Mouse (Mus musculus): ENCODE results near the gene AU015836. TPM values are rescaled to one million over a fixed set of nuclear protein-coding genes. Genes with fewer than 3 reads are reported as not detected.
"Not testable (repeated sequence)": the region's sequence is repeated elsewhere in the genome, so short reads cannot be mapped to it uniquely, and the experiment has no call there.

The AU015836 gene
- total RNA-seq (2021): not detected
- long read RNA-seq, experiment 1: 0 reads
- long read RNA-seq, experiment 2: 0 reads

DNA sequence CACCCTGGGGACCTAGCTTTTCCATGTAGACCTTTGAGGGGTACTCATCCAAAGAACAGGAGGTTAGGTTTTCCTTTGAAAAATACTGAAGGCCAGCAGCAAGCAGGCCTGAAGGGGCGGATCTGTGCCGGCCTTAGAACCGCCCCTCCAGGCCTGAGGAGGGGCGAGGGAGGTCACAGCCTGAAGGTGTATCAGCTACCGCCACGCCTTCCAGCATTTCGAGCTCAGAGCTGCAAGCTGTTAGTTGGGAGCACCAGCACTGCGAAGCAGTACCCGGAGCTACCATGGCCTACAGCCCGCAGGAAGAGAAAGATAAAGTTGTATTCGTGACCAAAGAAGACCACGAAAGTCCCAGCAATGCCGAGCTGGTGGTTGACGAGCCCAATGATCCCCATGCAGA, at the start of gene AU015836:
AU015836 (plus strand) TSS at position 216 of the 400 bp plus-strand sequence.
- no peak for DNase-seq

DNA sequence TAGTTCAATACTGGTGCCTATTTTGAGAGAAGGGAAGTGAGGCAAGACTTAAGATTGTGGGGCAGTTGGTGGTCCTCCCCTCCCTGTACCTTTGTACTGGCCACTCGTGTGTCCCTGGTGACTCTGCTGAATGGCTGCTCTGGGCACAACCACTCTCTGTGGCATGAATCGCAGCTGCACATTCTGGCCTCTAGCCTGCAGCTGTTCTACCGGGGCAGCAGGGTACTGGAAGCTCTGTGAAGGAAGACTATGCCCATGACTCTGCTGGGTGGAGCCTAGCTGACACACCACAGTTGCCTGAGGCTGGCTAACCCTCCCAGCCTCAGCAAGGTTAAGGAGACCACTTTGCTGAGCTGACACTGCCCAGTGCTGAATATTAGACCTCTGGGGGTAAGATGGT, 49.4 kb upstream of the AU015836 start:
- no peak for DNase-seq

DNA sequence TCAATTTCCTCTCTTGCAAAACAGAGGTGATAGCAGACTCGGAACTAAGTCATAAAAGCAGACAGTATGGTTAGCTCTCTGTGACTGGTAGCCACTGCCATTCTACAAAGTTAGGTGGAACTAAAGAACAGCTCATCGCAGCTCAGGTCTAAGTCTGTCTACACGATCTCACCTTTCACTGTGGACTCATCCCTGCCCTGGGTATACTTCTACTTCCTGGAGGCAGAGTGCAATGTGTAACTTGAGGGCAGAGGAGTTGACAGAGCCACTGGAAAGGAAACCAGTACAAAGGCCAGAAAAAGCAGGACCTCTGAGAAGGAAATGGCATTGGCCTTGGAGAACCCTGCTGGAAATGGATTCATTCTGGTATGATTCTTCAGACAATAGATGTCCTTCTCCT, 40.1 kb upstream of the AU015836 start:
- no peak for DNase-seq

DNA sequence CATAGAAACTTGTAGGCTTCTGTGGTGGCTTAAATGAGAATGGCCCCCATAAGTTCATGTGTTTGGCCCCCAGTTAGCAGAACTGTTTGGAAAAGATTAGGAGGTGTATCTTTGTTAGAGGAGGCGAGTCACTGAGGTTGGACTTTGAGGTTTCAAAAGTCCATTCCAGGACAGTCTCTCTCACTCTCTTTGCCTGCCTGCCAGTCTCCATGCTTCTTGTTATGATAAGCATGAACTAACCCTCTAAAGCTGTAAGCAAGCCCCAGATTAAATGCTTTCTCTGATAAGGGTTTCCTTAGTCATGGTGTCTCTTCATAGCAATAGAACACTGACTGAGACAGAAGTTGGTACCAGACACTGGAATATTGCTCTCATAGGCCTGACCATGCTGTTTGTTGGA, 39.7 kb upstream of the AU015836 start:
- no peak for DNase-seq

DNA sequence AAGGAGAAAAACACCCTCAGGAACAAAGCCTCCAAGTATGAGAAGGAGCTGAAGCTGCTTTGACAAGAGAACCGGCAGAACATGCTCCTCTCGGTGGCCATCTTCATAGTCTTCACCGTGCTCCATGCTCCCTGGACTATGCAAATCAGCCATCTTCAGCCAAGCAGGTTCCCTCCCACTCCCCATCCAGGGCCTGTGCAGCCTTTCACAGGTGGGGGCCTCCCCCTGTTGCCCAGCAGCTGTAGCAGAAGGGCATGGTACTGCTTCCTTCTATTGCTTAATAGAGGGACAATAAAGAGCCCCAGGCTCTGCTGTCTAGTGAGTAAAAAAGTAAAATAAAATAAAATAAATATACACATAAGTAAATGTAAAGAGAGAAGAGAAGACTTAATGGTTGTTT, 36.8 kb upstream of the AU015836 start:
- no peak for DNase-seq

DNA sequence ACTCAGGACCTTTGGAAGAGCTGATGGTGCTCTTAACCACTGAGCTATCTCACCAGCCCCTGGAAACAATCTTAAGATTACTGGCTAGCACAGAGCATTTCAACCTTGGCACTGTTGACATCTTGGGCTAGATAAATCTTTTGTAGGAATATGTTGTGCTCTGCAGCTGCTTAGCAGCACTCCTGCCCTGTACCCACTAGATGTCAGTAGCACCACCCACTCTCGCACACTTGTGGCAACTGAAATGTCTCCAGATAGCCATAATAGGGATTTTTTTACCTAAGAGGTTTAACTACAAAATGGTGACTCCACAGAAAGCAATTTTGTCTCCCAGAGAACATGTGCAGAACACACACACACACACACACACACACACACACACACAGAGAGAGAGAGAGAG, 11.7 kb upstream of the AU015836 start:
- peak; percentile 22 to 44 for DNase-seq

DNA sequence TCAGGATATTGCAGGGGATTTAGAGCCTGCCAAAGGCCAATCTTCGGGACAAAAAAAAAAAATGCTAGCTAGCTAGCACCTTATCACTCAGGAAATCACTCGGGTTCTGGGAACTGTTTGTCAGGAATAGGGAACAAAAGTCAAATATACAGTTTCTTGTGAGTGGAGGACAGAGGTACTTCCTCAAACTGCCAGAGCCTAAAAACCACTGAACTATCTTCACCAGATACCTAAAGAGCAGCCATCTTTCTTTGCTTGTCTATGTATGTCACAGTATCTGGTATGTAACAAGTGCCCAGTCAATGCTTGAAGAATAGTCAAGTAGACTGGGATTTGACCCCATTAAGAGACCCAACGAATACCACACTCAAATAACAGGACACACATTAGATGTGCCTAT, 10.0 kb upstream of the AU015836 start:
- DNase-seq: no peak

DNA sequence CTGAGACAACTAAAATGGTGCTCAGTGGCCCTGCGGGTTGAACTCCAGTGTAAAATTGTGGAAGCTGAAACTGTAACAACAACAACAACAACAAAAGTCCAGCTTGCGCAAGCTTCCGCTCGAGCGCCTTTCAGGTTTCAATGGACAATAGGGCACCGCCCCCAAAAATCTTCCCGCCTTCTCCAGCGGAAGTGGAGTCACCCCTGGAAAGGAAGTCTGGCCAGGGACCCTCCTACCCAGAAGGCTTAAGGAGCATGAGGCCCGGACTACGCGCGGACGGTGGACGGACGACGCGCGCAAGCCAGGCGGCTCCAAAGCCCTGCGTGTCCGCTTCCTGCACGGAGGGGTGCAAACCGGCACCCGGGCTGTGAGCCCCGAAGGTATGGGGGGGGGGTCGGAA, 11.9 kb downstream of the AU015836 start:
- no peak for DNase-seq

DNA sequence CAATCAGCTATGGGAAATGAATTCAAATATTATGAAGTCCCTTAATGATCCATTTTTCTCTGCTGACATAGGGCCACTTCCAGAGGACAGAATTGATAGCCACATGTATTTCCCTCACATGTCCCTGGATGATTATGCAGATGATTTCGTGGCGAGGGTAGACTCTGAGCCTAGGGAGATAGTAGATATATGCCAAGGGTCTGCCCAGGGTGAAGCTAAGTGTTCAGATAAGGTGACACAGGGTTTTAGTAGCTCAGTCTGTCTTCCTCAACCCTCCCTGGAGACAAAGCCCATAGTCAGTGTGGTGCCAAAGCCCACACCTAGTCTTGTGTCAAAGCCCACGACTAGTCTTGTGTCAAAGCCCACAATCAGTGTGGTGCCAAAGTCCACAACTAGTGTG, 13.7 kb downstream of the AU015836 start:
- DNase-seq: no peak

DNA sequence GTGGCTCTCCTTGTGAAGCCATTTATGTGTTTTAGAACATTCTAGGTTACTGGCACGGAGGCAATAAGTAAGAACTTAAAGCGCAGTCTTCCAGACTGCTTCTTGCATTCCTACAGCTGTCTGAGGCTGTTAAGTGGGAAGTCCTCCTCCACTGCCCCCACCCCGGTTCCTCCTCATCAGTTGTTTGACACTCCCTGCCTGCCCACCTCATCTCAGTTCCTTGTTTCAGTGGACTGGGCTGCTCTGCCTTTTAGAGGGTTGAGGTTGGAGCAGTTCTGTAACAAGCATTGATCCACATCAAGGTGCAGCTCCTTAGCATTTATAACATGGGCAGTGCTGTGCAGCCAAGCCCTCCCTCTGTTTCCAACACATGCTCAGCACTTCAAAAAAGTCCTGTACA, 16.6 kb downstream of the AU015836 start:
- DNase-seq: not testable (repeated sequence)

DNA sequence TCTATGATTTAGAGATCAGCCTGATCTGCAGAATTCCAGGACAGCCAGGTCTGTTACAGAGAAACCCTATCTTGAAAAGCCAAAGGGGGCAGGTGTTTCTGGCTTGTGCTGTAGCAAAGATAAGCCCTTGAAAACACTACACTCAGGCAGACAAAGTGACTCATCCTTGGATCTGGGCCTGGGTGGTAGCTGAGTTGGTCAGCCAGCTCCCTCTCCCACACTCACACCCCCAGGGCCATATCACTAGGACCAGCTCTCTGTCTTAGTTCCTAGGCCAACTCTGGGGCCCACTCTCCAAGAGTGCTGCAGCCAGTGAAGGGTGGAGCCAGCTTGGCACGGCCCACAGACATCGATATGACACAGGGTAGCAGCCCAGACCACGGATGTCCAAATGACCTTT, 38.5 kb downstream of the AU015836 start:
- peak; percentile 24 to 39 for DNase-seq

DNA sequence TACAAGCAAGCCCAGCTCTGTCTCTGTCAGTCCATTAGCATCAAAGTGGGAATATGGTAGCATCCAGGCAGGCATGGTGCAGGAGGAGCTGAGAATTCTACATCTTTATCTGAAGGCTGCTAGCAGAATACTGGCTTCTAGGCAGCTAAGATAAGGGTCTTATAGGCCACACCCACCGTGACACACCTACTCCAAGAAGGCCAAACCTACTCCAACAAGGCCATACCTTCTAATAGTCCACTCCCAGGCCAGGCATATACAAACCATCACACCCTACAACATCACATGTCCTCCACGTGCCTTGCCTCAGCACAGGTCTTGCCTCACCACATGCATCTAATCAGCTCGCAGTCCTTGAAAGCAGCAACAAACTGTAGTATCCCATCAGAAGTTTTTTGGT, 41.0 kb downstream of the AU015836 start:
- no peak for DNase-seq

DNA sequence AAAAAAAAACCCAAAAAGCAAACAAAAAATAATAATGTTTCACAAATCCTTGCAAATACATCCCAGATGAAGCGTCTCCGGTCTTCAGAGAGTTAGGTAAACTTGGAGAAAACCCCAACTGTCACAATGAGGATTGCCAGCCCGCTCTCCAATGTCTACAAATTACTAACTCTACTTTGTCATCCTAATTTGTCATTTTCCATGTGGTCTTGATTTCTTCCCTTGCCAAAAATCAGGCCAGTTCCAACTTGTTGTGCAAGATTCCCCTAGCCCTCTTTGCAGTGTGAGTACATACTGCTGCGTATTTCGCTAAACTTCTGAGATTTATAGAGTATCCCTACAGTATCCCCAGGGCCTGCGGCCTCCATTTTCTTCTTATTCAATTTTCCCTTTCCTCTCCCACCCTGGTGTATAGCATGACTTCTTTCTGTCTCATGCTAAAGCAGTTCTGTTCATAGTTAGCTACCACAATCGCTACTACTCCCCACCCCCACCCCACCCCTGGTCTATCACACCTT, 43.3 kb downstream of the AU015836 start:
- no peak for DNase-seq

DNA sequence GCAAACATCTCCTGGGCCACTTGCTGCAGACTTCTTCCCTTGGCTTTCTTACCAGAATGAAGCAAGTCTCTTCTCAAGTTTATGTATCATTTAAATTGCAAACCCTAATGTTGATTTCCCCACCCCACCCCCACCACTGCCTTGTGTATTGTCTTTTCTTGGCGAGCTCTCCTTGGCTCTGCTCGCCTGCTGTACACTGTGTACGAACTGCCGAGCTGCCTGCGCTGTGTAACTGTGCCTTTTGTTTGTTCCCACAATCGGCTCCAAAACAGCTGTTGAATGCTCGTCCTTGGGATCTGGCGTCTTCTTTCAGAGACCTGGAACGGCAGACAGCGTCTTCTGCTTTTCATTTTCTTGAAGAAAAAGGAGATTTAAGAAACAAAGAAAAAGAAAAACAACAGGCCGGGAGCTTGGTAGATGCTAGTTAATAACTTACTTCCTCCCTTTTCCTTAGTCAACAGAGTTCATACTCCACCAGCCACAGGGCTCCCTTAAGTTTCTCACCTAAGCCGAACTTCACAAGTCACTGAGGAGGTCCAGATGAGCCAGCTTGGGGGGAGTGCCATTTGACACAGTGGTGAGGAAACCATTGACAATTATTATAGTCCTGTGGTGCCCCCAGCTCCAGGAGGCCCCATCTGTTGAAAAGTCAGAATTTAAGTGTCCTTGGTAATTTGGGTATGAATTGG, 44.2 kb downstream of the AU015836 start:
- no peak for DNase-seq

DNA sequence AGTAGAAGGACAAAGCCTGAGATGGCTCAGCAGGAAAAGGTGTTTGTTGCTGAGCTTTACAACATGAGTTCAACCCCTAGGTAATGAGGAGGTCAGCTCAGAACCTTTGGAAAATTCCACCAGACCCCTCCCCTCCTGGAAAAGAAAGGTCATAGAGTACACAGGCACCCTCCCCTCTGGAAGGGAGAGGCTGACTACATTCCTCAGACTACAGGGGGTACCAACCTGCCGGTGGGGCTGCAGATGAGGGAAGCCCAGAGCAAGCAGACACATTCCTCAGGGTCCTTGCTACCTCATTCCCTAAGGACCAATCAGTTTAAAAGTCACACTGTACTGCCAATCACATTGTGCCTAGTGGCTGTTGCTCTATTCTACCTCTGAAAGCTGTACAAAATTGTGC, 48.4 kb downstream of the AU015836 start:
- DNase-seq: no peak

DNA sequence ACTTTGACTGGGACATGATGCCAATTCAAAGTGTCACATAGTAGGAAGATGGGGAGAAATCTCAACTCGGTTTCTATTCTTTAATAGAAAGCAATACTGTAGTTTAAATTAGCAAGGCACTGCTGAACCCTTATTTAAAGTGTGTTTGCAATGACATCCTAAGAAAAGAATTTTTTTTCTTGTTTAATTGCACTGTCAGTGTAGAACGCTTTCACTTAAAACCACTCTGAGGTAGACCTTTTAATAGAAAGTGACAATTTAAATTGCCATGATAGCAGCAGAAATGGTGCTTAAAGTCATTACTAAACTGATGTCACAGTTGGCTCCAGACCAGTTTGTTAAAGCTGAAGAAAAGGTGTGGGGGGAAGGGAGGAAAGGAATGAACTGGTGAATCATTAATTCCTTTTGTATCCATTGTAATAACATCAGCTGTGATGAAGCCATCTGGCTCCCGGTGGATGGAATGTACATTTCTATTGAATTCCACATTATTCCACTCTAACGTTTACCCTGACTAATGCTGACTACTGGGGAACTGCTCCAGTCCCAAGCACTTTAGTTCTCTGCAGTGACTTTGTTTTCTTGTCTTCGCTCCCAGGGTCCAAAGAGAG, 53.9 kb downstream of the AU015836 start:
- DNase-seq: no peak

Other genes starting within 250 kb of the AU015836 start
- gene Pdk3, start 136.5 kb upstream of the AU015836 start, total RNA-seq (2021): 10 to 100 TPM; 13.0 to 19.3 TPM
- gene Zfx, start 155.0 kb downstream of the AU015836 start, total RNA-seq (2021): 10 to 100 TPM; 32.3 to 36.2 TPM
- gene Eif2s3x, start 244.2 kb downstream of the AU015836 start, total RNA-seq (2021): 100 to 1,000 TPM; 154 to 213 TPM